Mouse (Mus musculus) hindbrain, postnatal 0 days (tissue): Measurements from ENCODE around the gene Brip1. TPM values are rescaled to one million over a fixed set of nuclear protein-coding genes. Genes with fewer than 3 reads are reported as not detected.

ENCODE experiments used
- ATAC-seq: fragments of 200-750 bp; cut with Nextera tagmentation; 2 replicates; pipeline ENCODE4 v1.8.0; 2017; ENCODE audit warnings: mild to moderate bottlenecking, moderate TSS enrichment, moderate library complexity
- DNase-seq: peaks from one replicate; pipeline ENCODE4 v3.0.0-alpha.2; 2015; ENCODE audit warnings: low spot score
- H3K27ac ChIP-seq: fragments of 300-500 bp; sonication (generic); 2 replicates; pipeline ENCODE4 v1.5.1; 2014; ENCODE audit warnings: mild to moderate bottlenecking
- H3K27me3 ChIP-seq: fragments of 300-500 bp; sonication (generic); 2 replicates; pipeline ENCODE4 v1.6.1; 2014; ENCODE audit warnings: low read length, mixed read lengths; ENCODE audit not compliant: insufficient read depth
- H3K36me3 ChIP-seq: fragments of 300-500 bp; sonication (generic); 2 replicates; pipeline ENCODE4 v1.6.1; 2014; ENCODE audit warnings: low read length, mixed read lengths; ENCODE audit not compliant: insufficient read depth
- H3K4me1 ChIP-seq: fragments of 300-500 bp; sonication (generic); 2 replicates; pipeline ENCODE4 v1.6.1; 2014; ENCODE audit warnings: antibody characterized with exemption, low read length, mixed read lengths; ENCODE audit not compliant: insufficient read depth
- H3K4me2 ChIP-seq: fragments of 300-500 bp; sonication (generic); 2 replicates; pipeline ENCODE4 v1.6.1; 2014; ENCODE audit warnings: low read depth, mild to moderate bottlenecking, low read length, moderate library complexity, mixed read lengths
- H3K4me3 ChIP-seq: fragments of 300-500 bp; sonication (generic); 2 replicates; pipeline ENCODE4 v1.5.1; 2014; ENCODE audit warnings: low read length
- H3K9ac ChIP-seq: fragments of 300-500 bp; sonication (generic); replicated peaks from 2 replicates; pipeline ENCODE4 v1.6.1; 2014; ENCODE audit warnings: mild to moderate bottlenecking, low read length, moderate library complexity, mixed read lengths
- H3K9me3 ChIP-seq: fragments of 300-500 bp; sonication (generic); 2 replicates; pipeline ENCODE4 v1.6.1; 2016; ENCODE audit warnings: low read length, mixed read lengths
- CTCF ChIP-seq: IDR thresholded peaks from 2 replicates; pipeline ENCODE4 v1.5.1; 2016; ENCODE audit warnings: antibody characterized with exemption, control low read depth, low read depth
- WGBS: fragments of 180-500 bp; shearing (Covaris S2); extraction: QIAGEN DNeasy Blood & Tissue Kit; methylation state at CpG from one replicate; pipeline ENCODE4 v1.1.7; 2014; 5-methylcytosine and 5-hydroxymethylcytosine counted together
- polyA plus RNA-seq: library from polyadenylated mRNA; unstranded; fragments of >200 nt; fragmentation: Nextera tagmentation; extraction: Ambion mirVana; gene quantifications from 2 replicates; pipeline ENCODE4 v1.2.1, GENCODE M21; 2015
- total RNA-seq: library from RNA; depleted of rRNA; stranded (reverse); fragments of >200 nt; gene quantifications from 2 replicates; pipeline ENCODE4 v1.2.3, GENCODE M21; 2014

The Brip1 gene
- total and polyA plus RNA-seq, 2 experiments from 2014 or later = 1.0 to 2.5 TPM

GRCm38 (mm10) chr11:86084522-86084921 is 116.5 kb downstream of the Brip1 start:
- H3K4me2 ChIP-seq = no peak overlapping the region
- H3K27ac ChIP-seq = no peak overlapping the region
- H3K9ac ChIP-seq = no peak overlapping the region
- H3K9me3 ChIP-seq = no peaks in the 10 kb centered on the region
- no peaks in the 10 kb centered on the region for H3K4me1 ChIP-seq
- ATAC-seq (no peak), DNase-seq (no peak)
- H3K4me3 ChIP-seq = no peak overlapping the region
- no peak for TF ChIP-seq CTCF
- H3K36me3 ChIP-seq = no peaks in the 10 kb centered on the region
- no peaks in the 10 kb centered on the region for H3K27me3 ChIP-seq
- 82% methylated on average over 4 of the region's 4 CpGs for WGBS

- ATAC-seq (no peak), DNase-seq (no peak)
- WGBS = 85% methylated on average over 8 of the region's 8 CpGs
- Histone ChIP-seq H3K4me1 (no peaks in the 10 kb centered on the region), H3K36me3 (no peaks in the 10 kb centered on the region), H3K27me3 (no peaks in the 10 kb centered on the region), H3K27ac (no peak overlapping the region), H3K9me3 (no peaks in the 10 kb centered on the region), H3K4me3 (no peak overlapping the region), H3K9ac (no peak overlapping the region), H3K4me2 (no peak overlapping the region)
- no peak for TF ChIP-seq CTCF
Measured at GRCm38 (mm10) chr11:86078025-86078424, 123.0 kb downstream of the Brip1 start.

- Histone ChIP-seq H3K27ac (no peak overlapping the region), H3K9ac (no peak overlapping the region), H3K4me2 (no peak overlapping the region), H3K4me3 (no peak overlapping the region), H3K4me1 (no peaks in the 10 kb centered on the region), H3K9me3 (no peaks in the 10 kb centered on the region), H3K36me3 (no peaks in the 10 kb centered on the region), H3K27me3 (no peaks in the 10 kb centered on the region)
- 61% methylated on average over 7 of the region's 7 CpGs for WGBS
- DNase-seq = peak; percentile 31
- no peak for TF ChIP-seq CTCF
- ATAC-seq = no peak
Measured at GRCm38 (mm10) chr11:86076966-86077365, 124.0 kb downstream of the Brip1 start.

GRCm38 (mm10) chr11:86076403-86076802 is 124.6 kb downstream of the Brip1 start:
- TF ChIP-seq CTCF = no peak
- H3K9ac ChIP-seq = no peak overlapping the region
- H3K27ac ChIP-seq = no peak overlapping the region
- no peaks in the 10 kb centered on the region for H3K27me3 ChIP-seq
- H3K36me3 ChIP-seq = no peaks in the 10 kb centered on the region
- no peak overlapping the region for H3K4me3 ChIP-seq
- 94% methylated on average over 5 of the region's 5 CpGs for WGBS
- no peak for ATAC-seq
- H3K4me1 ChIP-seq = no peaks in the 10 kb centered on the region
- H3K4me2 ChIP-seq = no peak overlapping the region
- H3K9me3 ChIP-seq = no peaks in the 10 kb centered on the region
- DNase-seq = no peak

GRCm38 (mm10) chr11:86075371-86075770 is 125.6 kb downstream of the Brip1 start:
- TF ChIP-seq CTCF = peak; percentile 7; the same call in 1 of the 2 replicates
- Histone ChIP-seq H3K36me3 (no peaks in the 10 kb centered on the region), H3K4me2 (no peak overlapping the region), H3K4me1 (no peaks in the 10 kb centered on the region), H3K27me3 (no peaks in the 10 kb centered on the region), H3K4me3 (no peak overlapping the region), H3K9me3 (no peaks in the 10 kb centered on the region), H3K27ac (no peak overlapping the region), H3K9ac (no peak overlapping the region)
- DNase-seq = no peak
- ATAC-seq = no peak
- WGBS = 72% methylated on average over 1 of the region's 1 CpGs

GRCm38 (mm10) chr11:86068651-86069050 is 132.3 kb downstream of the Brip1 start:
- Histone ChIP-seq H3K27ac (no peak overlapping the region), H3K4me2 (no peak overlapping the region), H3K27me3 (no peaks in the 10 kb centered on the region), H3K9ac (no peak overlapping the region), H3K4me3 (no peak overlapping the region), H3K9me3 (no peaks in the 10 kb centered on the region), H3K4me1 (no peaks in the 10 kb centered on the region), H3K36me3 (no peaks in the 10 kb centered on the region)
- TF ChIP-seq CTCF = no peak
- WGBS = 32% methylated on average over 6 of the region's 6 CpGs
- DNase-seq = no peak
- 0 out of 2 replicates have a peak, but pooled peaks have one; percentile 29 for ATAC-seq

GRCm38 (mm10) chr11:86067154-86067553 is 133.8 kb downstream of the Brip1 start:
- ATAC-seq = no peak
- Histone ChIP-seq H3K4me2 (no peak overlapping the region), H3K9me3 (no peaks in the 10 kb centered on the region), H3K27ac (no peak overlapping the region), H3K36me3 (no peaks in the 10 kb centered on the region), H3K9ac (no peak overlapping the region), H3K4me1 (no peaks in the 10 kb centered on the region), H3K27me3 (no peaks in the 10 kb centered on the region), H3K4me3 (no peak overlapping the region)
- 68% methylated on average over 8 of the region's 8 CpGs for WGBS
- DNase-seq = peak; percentile 64
- TF ChIP-seq CTCF = peak; percentile 63
